Mouse (Mus musculus) limb, embryonic 14.5 days (tissue): Measurements from ENCODE around the gene Med18. TPM values are rescaled to one million over a fixed set of nuclear protein-coding genes. Genes with fewer than 3 reads are reported as not detected.

Experiments used
- ATAC-seq: fragments of 200-750 bp; cut with Nextera tagmentation; 2 replicates; pipeline ENCODE4 v1.8.0; 2017; ENCODE audit warnings: low read depth, moderate number of reproducible peaks, moderate TSS enrichment; ENCODE audit not compliant: low FRiP score
- DNase-seq: peaks from one replicate; pipeline ENCODE4 v3.0.0-alpha.2; 2015; ENCODE audit warnings: low spot score
- H3K27ac ChIP-seq: fragments of 300-500 bp; sonication (generic); replicated peaks from 2 replicates; pipeline ENCODE4 v1.5.1; 2014; ENCODE audit warnings: low read depth, mild to moderate bottlenecking, low read length, moderate library complexity, mixed read lengths
- H3K27me3 ChIP-seq: fragments of 300-500 bp; sonication (generic); 2 replicates; pipeline ENCODE4 v1.6.1; 2014; ENCODE audit warnings: low read length, mixed read lengths; ENCODE audit not compliant: control insufficient read depth, insufficient read depth
- H3K36me3 ChIP-seq: fragments of 300-500 bp; sonication (generic); 2 replicates; pipeline ENCODE4 v1.6.1; 2014; ENCODE audit warnings: mild to moderate bottlenecking, low read length, moderate library complexity, mixed read lengths; ENCODE audit not compliant: control insufficient read depth, insufficient read depth
- H3K4me1 ChIP-seq: fragments of 300-500 bp; sonication (generic); 2 replicates; pipeline ENCODE4 v1.6.1; 2014; ENCODE audit warnings: antibody characterized with exemption, low read length, mixed read lengths; ENCODE audit not compliant: control insufficient read depth, insufficient read depth
- H3K4me2 ChIP-seq: fragments of 300-500 bp; sonication (generic); replicated peaks from 2 replicates; pipeline ENCODE4 v1.6.1; 2014; ENCODE audit warnings: low read depth, mild to moderate bottlenecking, low read length, moderate library complexity; ENCODE audit not compliant: severe bottlenecking
- H3K4me3 ChIP-seq: fragments of 300-500 bp; sonication (generic); replicated peaks from 2 replicates; pipeline ENCODE4 v1.5.1; 2014; ENCODE audit warnings: low read length
- H3K9ac ChIP-seq: fragments of 300-500 bp; sonication (generic); 2 replicates; pipeline ENCODE4 v1.6.1; 2014; ENCODE audit warnings: mild to moderate bottlenecking, low read depth, low read length, moderate library complexity; ENCODE audit not compliant: severe bottlenecking
- H3K9me3 ChIP-seq: fragments of 300-500 bp; sonication (generic); 2 replicates; pipeline ENCODE4 v1.6.1; 2016; ENCODE audit warnings: low read length; ENCODE audit not compliant: control insufficient read depth
- POLR2A ChIP-seq: fragments of 200-500 bp; IDR thresholded peaks from 2 replicates; pipeline ENCODE4 v1.8.0; 2012; ENCODE audit warnings: inconsistent platforms, mild to moderate bottlenecking, moderate library complexity, borderline replicate concordance; ENCODE audit not compliant: insufficient read depth, insufficient read length; ENCODE audit errors: extremely low read depth
- WGBS: fragments of 180-500 bp; shearing (Covaris S2); extraction: QIAGEN DNeasy Blood & Tissue Kit; methylation state at CpG from one replicate; pipeline ENCODE4 v1.1.7; 2014; 5-methylcytosine and 5-hydroxymethylcytosine counted together
- polyA plus RNA-seq, 2 experiments: library from polyadenylated mRNA; depleted of rRNA in 1 of 2; stranded (reverse) in 1 of 2; unstranded in 1 of 2; fragments of >200 nt; fragmentation: Nextera tagmentation in 1 of 2; extraction: Ambion mirVana in 1 of 2; gene quantifications; 2 replicates each; pipeline versions ENCODE4 v1.2.1 to v1.2.3; 2012 to 2014

Med18 gene
- polyA plus RNA-seq, 2 experiments = 9.0 to 9.1 TPM

DNA sequence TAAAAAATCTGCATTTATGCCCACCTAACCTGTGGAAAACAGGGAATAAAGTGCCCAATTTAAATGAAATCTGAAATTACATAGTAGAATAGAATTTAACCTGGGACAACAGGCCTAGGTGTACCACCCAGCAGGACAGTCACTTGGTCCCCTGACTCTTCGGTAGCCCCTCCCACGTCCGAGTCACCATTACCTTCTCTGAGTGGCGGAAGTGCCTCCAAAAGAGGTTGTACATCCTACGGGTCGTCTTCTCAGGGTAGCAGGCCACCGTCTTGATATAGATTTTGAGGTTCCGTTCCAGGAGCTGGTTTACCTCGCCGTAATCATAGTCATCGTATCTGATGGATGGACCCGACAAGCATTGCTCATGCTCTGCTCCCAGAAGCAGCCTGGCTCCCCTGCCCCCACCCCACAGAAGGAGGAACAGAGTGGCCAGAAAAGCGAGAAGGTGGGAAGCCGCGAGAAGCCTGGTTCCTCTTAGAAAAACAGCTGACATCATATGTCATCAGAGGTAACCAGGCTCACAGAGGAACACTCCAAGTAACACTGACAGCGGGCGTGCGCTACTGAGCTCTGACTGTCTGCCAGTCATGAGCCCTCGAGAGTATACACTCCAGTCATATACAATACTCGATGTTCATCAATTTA lies 30.7 kb upstream of the Med18 start:
- WGBS = 79% methylated on average over 20 of the region's 20 CpGs
- ATAC-seq = no peak
- peaks cover 38% of the 10 kb centered on the region for H3K36me3 ChIP-seq

DNA sequence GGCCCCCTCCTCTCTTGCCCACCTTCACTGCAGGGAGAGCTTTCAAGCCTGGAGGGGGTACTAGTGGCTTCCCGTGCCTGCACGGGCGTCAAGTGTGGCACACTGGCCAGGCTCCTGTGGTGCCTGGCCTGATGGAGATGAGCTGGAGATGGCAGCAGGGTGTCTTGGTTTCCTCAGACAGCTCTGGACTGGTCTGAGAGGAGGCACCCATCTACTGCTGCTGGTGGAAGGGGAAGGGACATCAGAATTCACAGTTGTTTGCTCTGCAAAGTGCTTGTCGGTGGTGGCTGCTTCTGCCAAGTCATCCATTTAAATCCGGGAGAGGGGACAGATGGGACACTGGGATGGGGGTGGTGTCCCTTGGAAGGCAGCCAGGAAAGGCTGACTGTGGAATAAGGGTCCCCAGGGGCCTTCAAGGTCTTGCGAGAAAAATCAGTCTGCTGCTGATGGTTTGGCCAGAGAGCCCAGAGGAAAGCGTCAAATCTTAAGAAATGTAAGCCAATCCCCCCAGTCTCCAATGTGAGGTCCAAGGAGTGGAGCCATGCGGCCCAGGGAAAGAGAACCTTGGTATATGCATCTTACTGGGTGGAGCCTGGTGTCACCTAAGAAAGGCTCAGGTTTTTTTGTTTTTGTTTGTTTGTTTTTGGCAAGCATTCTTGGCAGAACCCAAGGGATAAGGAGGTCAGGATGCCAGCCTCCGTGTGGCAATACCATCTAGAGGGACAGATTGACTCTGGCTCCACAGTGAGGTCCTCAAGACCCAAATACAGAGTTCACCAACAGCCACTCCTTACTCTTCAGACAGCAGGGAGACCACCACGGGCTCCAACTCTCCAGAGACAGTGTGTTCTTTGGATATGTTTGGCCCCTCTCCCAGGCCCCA lies 28.7 kb upstream of the Med18 start:
- Histone ChIP-seq H3K36me3 (peaks cover 23% of the 10 kb centered on the region), H3K4me2 (no peak overlapping the region), H3K9ac (no peak overlapping the region), H3K9me3 (no peaks in the 10 kb centered on the region), H3K27me3 (no peaks in the 10 kb centered on the region), H3K4me1 (no peaks in the 10 kb centered on the region), H3K27ac (no peak overlapping the region), H3K4me3 (no peak overlapping the region)
- WGBS = 73% methylated on average over 10 of the region's 10 CpGs
- no peak for TF ChIP-seq POLR2A
- no peak for DNase-seq
- no peak for ATAC-seq

More for the DNA sequence above, 30.7 kb upstream of the Med18 start:
- H3K9ac ChIP-seq = no peak overlapping the region
- no peak for TF ChIP-seq POLR2A
- no peaks in the 10 kb centered on the region for H3K27me3 ChIP-seq
- DNase-seq = no peak
- H3K4me3 ChIP-seq = no peak overlapping the region
- H3K27ac ChIP-seq = no peak overlapping the region
- no peaks in the 10 kb centered on the region for H3K4me1 ChIP-seq
- H3K4me2 ChIP-seq = no peak overlapping the region
- no peaks in the 10 kb centered on the region for H3K9me3 ChIP-seq

DNA sequence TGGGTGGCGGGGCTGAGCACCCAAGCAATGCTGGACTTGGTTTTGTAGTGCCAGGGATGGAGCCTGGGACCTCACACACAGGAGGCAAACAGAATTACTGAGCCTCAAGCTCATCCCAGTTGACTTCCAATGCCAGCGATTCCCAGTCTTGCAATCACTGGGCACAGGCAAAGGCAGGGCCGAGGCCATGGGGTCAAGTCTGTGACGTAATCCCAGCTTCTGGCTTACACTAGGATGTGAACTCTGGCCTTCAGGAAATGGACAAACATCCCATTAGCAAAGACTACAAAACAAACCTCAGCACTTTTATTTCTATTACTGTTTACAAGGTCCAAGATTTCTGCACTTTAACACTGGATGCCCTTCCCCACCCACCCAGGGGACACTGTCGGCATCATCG lies 28.0 kb upstream of the Med18 start:
- 86% methylated on average over 6 of the region's 6 CpGs for WGBS

DNA sequence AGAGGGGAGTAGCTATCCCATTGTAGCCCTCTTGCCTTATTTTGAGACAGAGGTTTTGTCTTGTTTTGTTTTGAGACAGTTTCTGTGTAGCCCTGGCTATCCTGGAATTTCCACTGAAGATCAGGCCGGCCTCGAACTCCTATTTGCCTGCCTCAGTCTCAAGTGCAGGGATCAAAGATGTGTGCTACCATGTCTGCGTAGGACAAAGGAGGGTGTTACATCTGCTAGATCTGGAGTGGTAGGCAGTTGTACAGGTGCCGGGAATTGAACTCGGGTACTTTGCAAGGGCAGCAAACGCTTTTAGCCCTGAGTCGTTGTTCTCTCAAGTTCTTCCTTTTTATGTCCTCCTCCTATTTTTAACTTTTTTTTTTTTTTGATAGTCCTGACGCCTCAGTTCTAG lies 27.3 kb upstream of the Med18 start:
- WGBS = 89% methylated on average over 8 of the region's 8 CpGs
- no peak overlapping the region for H3K9ac ChIP-seq
- peaks cover 15% of the 10 kb centered on the region for H3K36me3 ChIP-seq
- no peaks in the 10 kb centered on the region for H3K9me3 ChIP-seq
- ATAC-seq (no peak), DNase-seq (no peak)
- no peak overlapping the region for H3K4me3 ChIP-seq
- no peaks in the 10 kb centered on the region for H3K4me1 ChIP-seq
- H3K27me3 ChIP-seq = no peaks in the 10 kb centered on the region
- no peak overlapping the region for H3K27ac ChIP-seq
- no peak for TF ChIP-seq POLR2A
- H3K4me2 ChIP-seq = no peak overlapping the region

More for the DNA sequence above, 28.0 kb upstream of the Med18 start:
- DNase-seq (no peak), ATAC-seq (no peak)
- Histone ChIP-seq H3K27me3 (no peaks in the 10 kb centered on the region), H3K4me2 (no peak overlapping the region), H3K27ac (no peak overlapping the region), H3K9ac (no peak overlapping the region), H3K36me3 (peaks cover 18% of the 10 kb centered on the region), H3K4me3 (no peak overlapping the region), H3K4me1 (no peaks in the 10 kb centered on the region), H3K9me3 (no peaks in the 10 kb centered on the region)
- no peak for TF ChIP-seq POLR2A

DNA sequence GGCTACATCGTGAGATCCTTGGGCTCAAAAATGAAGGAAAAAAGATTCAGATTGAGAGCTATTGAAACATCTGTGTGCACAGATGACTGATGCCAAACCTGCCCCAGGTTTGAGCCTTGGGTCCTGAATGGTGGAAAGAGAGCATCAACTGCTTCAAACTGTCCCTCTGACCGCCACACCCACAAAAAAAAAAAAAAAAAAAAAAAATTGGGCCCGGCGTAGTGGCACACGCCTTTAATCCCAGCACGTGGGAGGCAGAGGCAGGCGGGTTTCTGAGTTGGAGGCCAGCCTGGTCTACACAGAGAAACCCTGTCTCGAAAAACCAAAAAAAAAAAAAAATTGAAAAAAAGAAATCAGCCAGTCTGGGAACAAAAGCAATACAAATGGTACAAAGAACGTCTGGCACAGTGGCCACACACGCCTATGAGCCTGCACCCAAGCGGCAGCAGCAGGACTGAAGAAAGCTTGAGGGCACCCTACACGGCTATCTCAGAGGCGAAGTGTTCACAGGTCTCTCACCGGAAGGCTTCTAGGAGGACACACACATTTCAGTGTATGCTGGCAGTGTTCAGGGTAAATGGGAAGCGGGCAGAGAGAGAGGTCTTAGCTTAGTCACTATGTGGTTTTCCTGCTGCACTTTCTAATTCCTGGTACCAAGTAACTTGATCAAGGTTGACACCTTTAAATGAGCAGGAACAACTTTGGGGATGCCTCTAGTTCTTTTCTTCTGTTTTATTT lies 26.7 kb upstream of the Med18 start:
- H3K36me3 ChIP-seq = peaks cover 11% of the 10 kb centered on the region; the same call in 1 of the 2 replicates
- WGBS = 93% methylated on average over 15 of the region's 15 CpGs
- no peak overlapping the region for H3K4me2 ChIP-seq
- H3K4me3 ChIP-seq = no peak overlapping the region
- no peak overlapping the region for H3K9ac ChIP-seq
- H3K9me3 ChIP-seq = no peaks in the 10 kb centered on the region
- H3K27ac ChIP-seq = no peak overlapping the region
- DNase-seq (no peak), ATAC-seq (no peak)
- H3K27me3 ChIP-seq = no peaks in the 10 kb centered on the region
- TF ChIP-seq POLR2A = no peak
- no peaks in the 10 kb centered on the region for H3K4me1 ChIP-seq
